Mouse (Mus musculus): ENCODE results near the gene Lrrc15. TPM values are rescaled to one million over a fixed set of nuclear protein-coding genes. Genes with fewer than 3 reads are reported as not detected.
A peak's percentile ranks its signal among the peaks of the same experiment; 100 is the strongest.

Gene Lrrc15
- total RNA-seq (2014; fragmentation: Nextera tagmentation) (not detected in 2 replicates), total RNA-seq (2017) (0.22 TPM in 1 of 2 replicates, not detected in the other), polyA plus RNA-seq (2012) (not detected in 2 replicates)

- TF ChIP-seq TAL1 (conservative IDR thresholded peaks at IDR 0.05; ENCODE audit: low read depth, low read length), result no peak
- no peak for TF ChIP-seq GATA1 (IDR thresholded peaks at IDR 0.05; ENCODE audit: borderline replicate concordance, low read length)
- no peak for TF ChIP-seq POLR2AphosphoS5 (IDR thresholded peaks at IDR 0.05; ENCODE audit: insufficient replicate concordance, low read depth, low read length)
- no peak for TF ChIP-seq GATA2 (IDR thresholded peaks at IDR 0.05; ENCODE audit: borderline replicate concordance, low read depth, low read length)
- no peak for TF ChIP-seq CTCF (IDR thresholded peaks at IDR 0.05; ENCODE audit: low read depth, low read length)
- Histone ChIP-seq H3K36me3 (replicated peaks) (no peaks in the 10 kb centered on the region), H3K9me3 (replicated peaks) (no peaks in the 10 kb centered on the region), H3K4me1 (ENCODE audit: insufficient read depth, low read depth, low read length) (peaks cover 3% of the 10 kb centered on the region; the same call in 1 of the 2 replicates), H3K27me3 (ENCODE audit: insufficient read depth, low read length) (peaks cover 83% of the 10 kb centered on the region), H3K4me3 (ENCODE audit: low read depth, low read length) (no peak within 1 kb of the TSS)
- DNase-seq (ENCODE audit: low spot score) (no peak), ATAC-seq (ENCODE audit: extremely low read depth, insufficient number of reproducible peaks, low FRiP score, poor library complexity, severe bottlenecking) (no peak)
Measured at GRCm38 (mm10) chr16:30282844-30283495, at the start of gene Lrrc15. TSS of gene Lrrc15 (minus strand) at chr16:30283256.

DNA sequence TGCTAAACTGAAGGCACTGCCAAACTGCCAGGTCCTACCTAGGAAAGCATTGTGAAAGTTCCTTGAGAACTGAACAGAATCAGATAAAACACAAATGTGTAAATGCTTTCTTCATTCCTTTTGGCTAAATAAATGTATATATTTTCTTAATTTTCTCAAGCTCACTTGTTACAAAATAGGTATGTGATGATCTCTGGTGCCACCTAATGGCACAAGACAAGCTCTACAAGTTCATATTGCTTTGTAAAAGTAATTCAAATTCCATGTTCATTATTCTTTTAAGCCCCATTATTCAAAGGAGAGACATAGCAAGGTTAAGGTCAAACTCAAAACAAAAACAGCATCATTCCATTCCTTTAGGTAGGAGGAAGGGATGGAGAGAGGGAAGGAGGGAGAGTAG, 31.2 kb upstream of the Lrrc15 start:
- DNase-seq (ENCODE audit: low spot score) (no peak), ATAC-seq (ENCODE audit: extremely low read depth, insufficient number of reproducible peaks, low FRiP score, poor library complexity, severe bottlenecking) (no peak)
- TF ChIP-seq POLR2AphosphoS5 (IDR thresholded peaks at IDR 0.05; ENCODE audit: insufficient replicate concordance, low read depth, low read length) (no peak), TAL1 (conservative IDR thresholded peaks at IDR 0.05; ENCODE audit: low read depth, low read length) (no peak), CTCF (IDR thresholded peaks at IDR 0.05; ENCODE audit: low read depth, low read length) (no peak), GATA2 (IDR thresholded peaks at IDR 0.05; ENCODE audit: borderline replicate concordance, low read depth, low read length) (no peak), GATA1 (IDR thresholded peaks at IDR 0.05; ENCODE audit: borderline replicate concordance, low read length) (no peak)
- Histone ChIP-seq H3K27me3 (ENCODE audit: insufficient read depth, low read length) (no peaks in the 10 kb centered on the region), H3K36me3 (replicated peaks) (peaks cover 75% of the 10 kb centered on the region), H3K4me3 (ENCODE audit: low read depth, low read length) (no peak overlapping the region), H3K9me3 (replicated peaks) (peaks cover 5% of the 10 kb centered on the region), H3K4me1 (ENCODE audit: insufficient read depth, low read depth, low read length) (peaks cover 51% of the 10 kb centered on the region)

- Histone ChIP-seq H3K27me3 (ENCODE audit: insufficient read depth, low read length) (peaks cover 11% of the 10 kb centered on the region; the same call in 1 of the 2 replicates), H3K36me3 (replicated peaks) (peaks cover 56% of the 10 kb centered on the region), H3K9me3 (replicated peaks) (peaks cover 15% of the 10 kb centered on the region), H3K4me1 (ENCODE audit: insufficient read depth, low read depth, low read length) (peaks cover 49% of the 10 kb centered on the region), H3K4me3 (ENCODE audit: low read depth, low read length) (peak within 1 kb of the TSS; percentile 68)
- no peak for TF ChIP-seq POLR2AphosphoS5 (IDR thresholded peaks at IDR 0.05; ENCODE audit: insufficient replicate concordance, low read depth, low read length)
- peak; percentile 45 for TF ChIP-seq TAL1 (conservative IDR thresholded peaks at IDR 0.05; ENCODE audit: low read depth, low read length)
- ATAC-seq (ENCODE audit: extremely low read depth, insufficient number of reproducible peaks, low FRiP score, poor library complexity, severe bottlenecking), result peak; percentile 60
- DNase-seq (ENCODE audit: low spot score), result peak; percentile 45
Measured at GRCm38 (mm10) chr16:30310647-30311046, 27.6 kb upstream of the Lrrc15 start, which contains the start of gene Gp5. TSS of gene Gp5 (minus strand) at chr16:30310779.

DNA sequence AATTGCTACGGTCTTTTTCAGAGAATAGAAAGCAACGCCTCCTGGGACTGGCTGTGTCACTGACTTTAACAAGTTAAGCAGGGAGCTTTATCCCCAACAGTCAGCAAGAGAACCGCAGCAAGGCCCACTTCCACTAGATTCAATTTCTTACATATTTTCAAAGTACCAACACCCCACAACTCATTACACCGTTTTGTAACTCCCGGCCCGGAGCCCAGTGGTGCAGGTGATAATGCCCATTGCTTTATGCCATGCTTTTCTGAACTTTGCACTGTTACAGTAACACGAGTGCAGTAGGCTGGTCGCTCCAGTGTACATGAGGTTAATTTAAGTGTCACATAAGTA, 27.1 kb upstream of the Lrrc15 start:
- Histone ChIP-seq H3K9me3 (replicated peaks) (peaks cover 15% of the 10 kb centered on the region), H3K27me3 (ENCODE audit: insufficient read depth, low read length) (peaks cover 12% of the 10 kb centered on the region; the same call in 1 of the 2 replicates), H3K4me1 (ENCODE audit: insufficient read depth, low read depth, low read length) (peaks cover 49% of the 10 kb centered on the region), H3K36me3 (replicated peaks) (peaks cover 52% of the 10 kb centered on the region), H3K4me3 (ENCODE audit: low read depth, low read length) (no peak overlapping the region)
- DNase-seq (ENCODE audit: low spot score), result no peak
- ATAC-seq (ENCODE audit: extremely low read depth, insufficient number of reproducible peaks, low FRiP score, poor library complexity, severe bottlenecking), result peak; percentile 16; the same call in 1 of the 2 replicates
- TF ChIP-seq TAL1 (conservative IDR thresholded peaks at IDR 0.05; ENCODE audit: low read depth, low read length), result no peak
- no peak for TF ChIP-seq GATA2 (IDR thresholded peaks at IDR 0.05; ENCODE audit: borderline replicate concordance, low read depth, low read length)
- no peak for TF ChIP-seq CTCF (IDR thresholded peaks at IDR 0.05; ENCODE audit: low read depth, low read length)
- TF ChIP-seq POLR2AphosphoS5 (IDR thresholded peaks at IDR 0.05; ENCODE audit: insufficient replicate concordance, low read depth, low read length), result no peak
- TF ChIP-seq GATA1 (IDR thresholded peaks at IDR 0.05; ENCODE audit: borderline replicate concordance, low read length), result no peak

DNA sequence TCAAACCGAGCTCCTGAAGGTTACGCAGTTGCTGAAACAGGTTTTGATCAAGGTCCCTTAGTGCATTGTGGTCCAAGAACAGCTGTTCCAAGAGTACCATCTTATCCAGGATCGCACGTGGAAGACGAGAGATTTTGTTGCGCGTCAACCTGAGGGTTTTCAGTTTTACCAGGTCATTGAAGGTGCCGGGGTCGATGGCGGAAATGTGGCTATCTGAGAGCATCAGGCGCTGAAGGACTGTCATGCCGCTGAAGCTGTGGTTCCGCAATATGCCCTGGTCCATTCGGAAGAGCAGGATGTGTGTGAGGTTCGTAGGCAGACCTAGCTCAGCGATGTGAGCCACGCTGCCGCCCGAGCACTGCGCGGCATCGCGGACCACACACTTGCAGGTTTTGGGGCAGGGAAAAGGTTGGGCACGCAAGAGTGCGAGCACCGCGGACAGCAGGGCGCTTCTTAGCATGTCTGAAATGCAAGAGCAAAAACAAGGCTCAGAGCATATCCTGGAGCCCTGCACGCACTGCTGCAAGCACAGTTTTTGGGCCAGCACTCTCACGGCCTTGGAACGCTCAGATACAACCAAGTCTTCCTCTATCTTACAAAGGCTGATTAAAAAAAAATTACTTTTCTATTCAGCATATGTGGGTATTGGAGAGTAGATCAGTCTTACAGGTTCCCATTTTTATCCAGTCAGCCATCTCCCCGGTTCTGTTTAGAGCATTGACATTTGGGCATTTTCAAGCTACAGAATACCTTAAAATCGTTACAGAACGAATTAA, 26.5 kb upstream of the Lrrc15 start:
- Histone ChIP-seq H3K9me3 (replicated peaks) (peaks cover 15% of the 10 kb centered on the region), H3K36me3 (replicated peaks) (peaks cover 47% of the 10 kb centered on the region), H3K27me3 (ENCODE audit: insufficient read depth, low read length) (peaks cover 12% of the 10 kb centered on the region; the same call in 1 of the 2 replicates), H3K4me1 (ENCODE audit: insufficient read depth, low read depth, low read length) (peaks cover 49% of the 10 kb centered on the region), H3K4me3 (ENCODE audit: low read depth, low read length) (peak overlapping the region; percentile 68)
- no peak for DNase-seq (ENCODE audit: low spot score)
- no peak for ATAC-seq (ENCODE audit: extremely low read depth, insufficient number of reproducible peaks, low FRiP score, poor library complexity, severe bottlenecking)
- TF ChIP-seq TAL1 (conservative IDR thresholded peaks at IDR 0.05; ENCODE audit: low read depth, low read length) (no peak), GATA2 (IDR thresholded peaks at IDR 0.05; ENCODE audit: borderline replicate concordance, low read depth, low read length) (no peak), GATA1 (IDR thresholded peaks at IDR 0.05; ENCODE audit: borderline replicate concordance, low read length) (no peak), POLR2AphosphoS5 (IDR thresholded peaks at IDR 0.05; ENCODE audit: insufficient replicate concordance, low read depth, low read length) (0 out of 2 replicates have a peak, but pooled peaks have one; percentile 72)

Measured in G1E (cell line).